Mouse (Mus musculus) G1E (cell line): ENCODE data around the gene H2afy2.

Experiments
- CTCF ChIP-seq: IDR thresholded peaks from 2 replicates; pipeline ENCODE4 v1.5.1; 2012; ENCODE audit warnings: low read depth, low read length, inconsistent platforms, mixed read lengths
- GATA1 ChIP-seq: IDR thresholded peaks from 2 replicates; pipeline ENCODE4 v1.6.1; 2012; ENCODE audit warnings: borderline replicate concordance, low read length, inconsistent platforms, mixed read lengths
- POLR2AphosphoS5 ChIP-seq: IDR thresholded peaks from 2 replicates; pipeline ENCODE4 v1.6.1; 2012; ENCODE audit warnings: low read depth, low read length, inconsistent platforms; ENCODE audit not compliant: insufficient replicate concordance
- TAL1 ChIP-seq: conservative IDR thresholded peaks from 2 replicates; pipeline ENCODE4 v1.6.1; 2012; ENCODE audit warnings: low read depth, low read length, inconsistent platforms, mixed read lengths

GRCm38 (mm10) chr10:61742336-61742735 is 41.6 kb downstream of the H2afy2 start:
- TF ChIP-seq CTCF: no peak
- TF ChIP-seq TAL1: no peak
- no peak for TF ChIP-seq GATA1
- no peak for TF ChIP-seq POLR2AphosphoS5
